Mouse (Mus musculus) C2C12 (cell line): ENCODE measurements around the gene Tubb1.

Experiments used
- CEBPB ChIP-seq: IDR thresholded peaks from one replicate; pipeline ENCODE4 v1.6.1; 2011; ENCODE audit warnings: low read depth, mild to moderate bottlenecking, control low read depth, moderate library complexity
- CTCF ChIP-seq: IDR thresholded peaks from one replicate; pipeline ENCODE4 v1.5.1; 2011; ENCODE audit not compliant: control insufficient read depth, insufficient read depth, insufficient read length
- MAX ChIP-seq: IDR thresholded peaks from one replicate; pipeline ENCODE4 v1.6.1; 2011; ENCODE audit warnings: mild to moderate bottlenecking, control low read depth
- MYOD1 ChIP-seq: IDR thresholded peaks from one replicate; pipeline ENCODE4 v1.6.1; 2011; ENCODE audit warnings: low read depth; ENCODE audit not compliant: control insufficient read depth, insufficient read length
- MYOG ChIP-seq: IDR thresholded peaks from one replicate; pipeline ENCODE4 v1.6.1; 2011; ENCODE audit not compliant: control insufficient read depth, insufficient read length; ENCODE audit errors: extremely low read depth
- USF1 ChIP-seq: IDR thresholded peaks from one replicate; pipeline ENCODE4 v1.6.1; 2011; ENCODE audit warnings: low read depth, mild to moderate bottlenecking, control low read depth, moderate library complexity

DNA sequence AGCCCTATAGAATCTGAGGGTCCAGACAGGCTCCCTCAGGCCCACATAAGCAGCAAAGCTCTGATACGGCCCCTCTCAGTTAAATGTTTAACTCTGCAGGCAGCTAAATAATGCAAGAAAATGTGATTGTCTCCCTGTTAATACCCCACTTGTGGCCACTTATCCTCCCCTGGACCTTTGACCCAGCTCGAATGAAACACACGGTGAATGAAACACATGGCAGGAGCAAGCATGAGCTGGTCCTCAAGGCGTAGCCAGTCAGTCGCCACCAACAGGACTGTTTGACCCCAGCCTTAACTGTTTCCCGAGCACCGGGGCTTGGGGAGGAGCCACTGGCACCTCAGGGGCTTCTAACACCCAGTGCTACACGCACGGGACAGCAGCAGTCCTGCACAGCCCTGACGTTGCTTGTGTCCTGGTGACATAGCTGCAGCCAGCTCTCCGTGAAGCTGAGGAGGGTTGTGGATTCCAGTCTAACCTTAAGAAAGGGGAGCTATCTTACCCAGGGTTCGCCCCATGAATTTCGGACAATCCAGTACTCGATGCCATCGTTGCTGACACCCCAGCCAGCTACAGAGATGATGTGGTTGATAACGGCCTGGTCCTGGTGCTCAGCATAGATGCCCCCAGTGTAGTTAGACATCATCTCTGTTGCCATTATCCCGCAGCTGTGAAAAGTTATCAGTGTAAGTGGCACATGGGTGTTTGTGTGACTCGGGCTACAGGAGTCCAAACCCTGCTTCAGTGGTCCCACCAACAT, 22.2 kb upstream of the Tubb1 start:
- no peak for TF ChIP-seq CTCF
- no peak for TF ChIP-seq USF1
- TF ChIP-seq MAX = no peak
- no peak for TF ChIP-seq MYOD1
- no peak for TF ChIP-seq CEBPB
- no peak for TF ChIP-seq MYOG
